Mouse (Mus musculus): ENCODE results near the gene Aldh1a1. TPM values are rescaled to one million over a fixed set of nuclear protein-coding genes. Genes with fewer than 3 reads are reported as not detected.

Gene Aldh1a1
- polyA plus RNA-seq, 1 experiment from 2014 or later: 0.32 TPM

DNA sequence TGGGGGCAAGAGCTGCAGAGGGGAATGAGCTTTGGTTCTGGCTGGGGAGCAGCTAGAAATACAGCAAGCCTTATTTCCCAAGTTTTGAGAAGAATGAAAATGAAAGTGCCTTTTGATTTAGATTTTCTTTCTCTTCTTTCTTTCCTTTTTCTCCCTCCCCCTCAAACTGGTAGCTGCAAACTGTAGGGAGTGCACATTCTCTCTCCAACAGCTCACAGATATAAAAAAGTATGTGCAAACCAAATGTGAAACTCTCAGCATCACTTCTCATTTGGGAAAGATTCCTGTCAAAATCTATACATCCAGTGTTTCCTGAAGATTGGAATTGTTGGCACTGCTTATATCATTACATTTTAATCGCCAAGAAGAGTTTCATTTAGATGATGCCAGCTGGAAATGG, 110.7 kb downstream of the Aldh1a1 start:
- WGBS: 74% methylated on average over 1 of the region's 1 CpGs
- no peak overlapping the region for H3K9ac ChIP-seq (ENCODE audit: low read length)
- no peaks in the 10 kb centered on the region for H3K4me1 ChIP-seq (replicated peaks; ENCODE audit: control insufficient read depth, insufficient read depth, low read length)
- no peaks in the 10 kb centered on the region for H3K36me3 ChIP-seq (ENCODE audit: control insufficient read depth, insufficient read depth, low read length)
- no peak overlapping the region for H3K4me3 ChIP-seq (ENCODE audit: low read depth, low read length)
- H3K4me2 ChIP-seq (ENCODE audit: low read depth, low read length, severe bottlenecking): no peak overlapping the region
- no peak overlapping the region for H3K27ac ChIP-seq (ENCODE audit: low read depth, low read length)
- H3K9me3 ChIP-seq (ENCODE audit: control insufficient read depth, low read length): no peaks in the 10 kb centered on the region
- DNase-seq (ENCODE audit: low spot score): no peak
- no peaks in the 10 kb centered on the region for H3K27me3 ChIP-seq (ENCODE audit: control insufficient read depth, insufficient read depth, low read length)
- no peak for ATAC-seq (replicated peaks; ENCODE audit: low FRiP score)

DNA sequence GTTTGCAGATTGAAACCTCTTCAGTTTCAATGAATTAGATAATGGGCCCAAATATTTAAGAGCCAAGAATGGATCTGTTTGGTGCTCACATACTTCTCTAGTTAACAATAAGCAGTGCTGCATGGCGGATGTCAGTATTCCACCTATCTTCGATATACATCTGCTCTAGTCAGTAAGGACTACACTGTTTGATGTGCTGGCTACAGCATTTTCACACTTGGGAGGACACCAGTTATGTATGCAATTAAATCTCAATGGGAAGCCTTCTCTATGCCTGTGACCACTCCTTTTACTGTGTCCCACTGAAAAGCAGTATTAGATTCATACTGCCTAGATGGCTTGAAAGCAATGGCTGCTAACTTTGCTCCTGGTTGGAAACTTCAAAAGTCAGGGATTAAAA, 111.4 kb downstream of the Aldh1a1 start:
- ATAC-seq (replicated peaks; ENCODE audit: low FRiP score): no peak
- no peak for DNase-seq (ENCODE audit: low spot score)
- no peak overlapping the region for H3K27ac ChIP-seq (ENCODE audit: low read depth, low read length)
- no peaks in the 10 kb centered on the region for H3K9me3 ChIP-seq (ENCODE audit: control insufficient read depth, low read length)
- no peak overlapping the region for H3K4me3 ChIP-seq (ENCODE audit: low read depth, low read length)
- WGBS: 81% methylated on average over 2 of the region's 2 CpGs
- no peak overlapping the region for H3K4me2 ChIP-seq (ENCODE audit: low read depth, low read length, severe bottlenecking)
- H3K27me3 ChIP-seq (ENCODE audit: control insufficient read depth, insufficient read depth, low read length): no peaks in the 10 kb centered on the region
- no peak overlapping the region for H3K9ac ChIP-seq (ENCODE audit: low read length)
- H3K36me3 ChIP-seq (ENCODE audit: control insufficient read depth, insufficient read depth, low read length): no peaks in the 10 kb centered on the region
- H3K4me1 ChIP-seq (replicated peaks; ENCODE audit: control insufficient read depth, insufficient read depth, low read length): no peaks in the 10 kb centered on the region

- no peak for ATAC-seq (replicated peaks; ENCODE audit: low FRiP score)
Measured at GRCm38 (mm10) chr19:20614252-20614930, 121.9 kb downstream of the Aldh1a1 start.

GRCm38 (mm10) chr19:20622434-20622833, 129.9 kb downstream of the Aldh1a1 start:
- WGBS: 45% methylated on average over 2 of the region's 2 CpGs
- ATAC-seq (replicated peaks; ENCODE audit: low FRiP score): 0 out of 2 replicates have a peak, but pooled peaks have one; percentile 49

More at GRCm38 (mm10) chr19:20614252-20614930, 121.9 kb downstream of the Aldh1a1 start:
- no peak overlapping the region for H3K9ac ChIP-seq (ENCODE audit: low read length)
- no peak overlapping the region for H3K4me2 ChIP-seq (ENCODE audit: low read depth, low read length, severe bottlenecking)
- H3K4me3 ChIP-seq (ENCODE audit: low read depth, low read length): no peak overlapping the region
- 81% methylated on average over 3 of the region's 3 CpGs for WGBS
- H3K36me3 ChIP-seq (ENCODE audit: control insufficient read depth, insufficient read depth, low read length): no peaks in the 10 kb centered on the region
- no peaks in the 10 kb centered on the region for H3K27me3 ChIP-seq (ENCODE audit: control insufficient read depth, insufficient read depth, low read length)
- no peaks in the 10 kb centered on the region for H3K4me1 ChIP-seq (replicated peaks; ENCODE audit: control insufficient read depth, insufficient read depth, low read length)
- H3K9me3 ChIP-seq (ENCODE audit: control insufficient read depth, low read length): no peaks in the 10 kb centered on the region
- no peak overlapping the region for H3K27ac ChIP-seq (ENCODE audit: low read depth, low read length)
- no peak for DNase-seq (ENCODE audit: low spot score)

DNA sequence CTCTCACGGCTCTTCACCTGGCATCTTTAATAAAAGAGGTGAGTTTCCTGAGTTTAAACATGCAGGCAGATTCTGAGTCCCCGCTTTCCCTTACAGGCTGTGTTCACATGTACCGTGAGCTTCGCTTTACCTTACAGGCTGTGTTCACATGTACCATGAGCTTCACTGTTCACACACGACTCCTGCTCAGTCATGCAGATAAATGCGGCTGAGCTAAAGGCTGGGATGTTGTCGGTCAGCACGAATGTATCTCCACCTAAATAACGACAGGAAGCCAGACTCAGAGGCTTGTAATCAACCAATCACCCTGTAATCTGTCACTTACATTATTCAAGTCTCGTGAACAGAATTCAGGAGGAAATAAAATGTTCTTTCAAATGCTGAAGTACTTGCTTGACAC, 130.9 kb downstream of the Aldh1a1 start:
- no peaks in the 10 kb centered on the region for H3K27me3 ChIP-seq (ENCODE audit: control insufficient read depth, insufficient read depth, low read length)
- DNase-seq (ENCODE audit: low spot score) (no peak), ATAC-seq (replicated peaks; ENCODE audit: low FRiP score) (no peak)
- H3K4me1 ChIP-seq (replicated peaks; ENCODE audit: control insufficient read depth, insufficient read depth, low read length): no peaks in the 10 kb centered on the region
- no peak overlapping the region for H3K9ac ChIP-seq (ENCODE audit: low read length)
- no peak overlapping the region for H3K4me2 ChIP-seq (ENCODE audit: low read depth, low read length, severe bottlenecking)
- WGBS: 66% methylated on average over 10 of the region's 10 CpGs
- no peaks in the 10 kb centered on the region for H3K36me3 ChIP-seq (ENCODE audit: control insufficient read depth, insufficient read depth, low read length)
- H3K27ac ChIP-seq (ENCODE audit: low read depth, low read length): no peak overlapping the region
- H3K9me3 ChIP-seq (ENCODE audit: control insufficient read depth, low read length): no peaks in the 10 kb centered on the region
- H3K4me3 ChIP-seq (ENCODE audit: low read depth, low read length): no peak overlapping the region

More at GRCm38 (mm10) chr19:20622434-20622833, 129.9 kb downstream of the Aldh1a1 start:
- H3K4me3 ChIP-seq (ENCODE audit: low read depth, low read length): no peak overlapping the region
- no peaks in the 10 kb centered on the region for H3K36me3 ChIP-seq (ENCODE audit: control insufficient read depth, insufficient read depth, low read length)
- DNase-seq (ENCODE audit: low spot score): no peak
- no peaks in the 10 kb centered on the region for H3K9me3 ChIP-seq (ENCODE audit: control insufficient read depth, low read length)
- H3K4me2 ChIP-seq (ENCODE audit: low read depth, low read length, severe bottlenecking): no peak overlapping the region
- no peak overlapping the region for H3K9ac ChIP-seq (ENCODE audit: low read length)
- H3K27me3 ChIP-seq (ENCODE audit: control insufficient read depth, insufficient read depth, low read length): no peaks in the 10 kb centered on the region
- H3K4me1 ChIP-seq (replicated peaks; ENCODE audit: control insufficient read depth, insufficient read depth, low read length): no peaks in the 10 kb centered on the region
- H3K27ac ChIP-seq (ENCODE audit: low read depth, low read length): no peak overlapping the region

DNA sequence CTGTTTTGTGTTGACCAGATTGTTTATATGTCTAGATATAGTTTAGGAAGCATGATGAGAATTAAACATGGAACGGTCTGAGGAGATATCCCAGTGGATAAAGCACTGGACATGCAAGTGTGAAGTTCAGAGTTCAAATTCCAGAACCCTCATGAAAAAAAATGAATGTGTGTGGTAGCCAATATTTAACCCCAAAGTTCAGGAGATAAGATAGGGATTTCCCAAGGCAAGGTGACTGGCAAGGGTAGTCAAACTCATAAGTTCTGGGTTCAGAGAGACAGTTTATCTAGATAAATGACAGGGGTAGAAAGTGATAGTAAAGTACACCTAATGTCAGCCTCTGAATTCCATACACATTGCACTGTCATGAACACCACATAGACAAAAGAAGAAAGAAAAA, 138.5 kb downstream of the Aldh1a1 start:
- Histone ChIP-seq H3K4me3 (ENCODE audit: low read depth, low read length) (no peak overlapping the region), H3K9me3 (ENCODE audit: control insufficient read depth, low read length) (no peaks in the 10 kb centered on the region), H3K4me1 (replicated peaks; ENCODE audit: control insufficient read depth, insufficient read depth, low read length) (no peaks in the 10 kb centered on the region), H3K4me2 (ENCODE audit: low read depth, low read length, severe bottlenecking) (no peak overlapping the region), H3K27me3 (ENCODE audit: control insufficient read depth, insufficient read depth, low read length) (no peaks in the 10 kb centered on the region), H3K27ac (ENCODE audit: low read depth, low read length) (no peak overlapping the region), H3K9ac (ENCODE audit: low read length) (no peak overlapping the region), H3K36me3 (ENCODE audit: control insufficient read depth, insufficient read depth, low read length) (no peaks in the 10 kb centered on the region)
- DNase-seq (ENCODE audit: low spot score): no peak
- WGBS: 81% methylated on average over 1 of the region's 1 CpGs
- no peak for ATAC-seq (replicated peaks; ENCODE audit: low FRiP score)

DNA sequence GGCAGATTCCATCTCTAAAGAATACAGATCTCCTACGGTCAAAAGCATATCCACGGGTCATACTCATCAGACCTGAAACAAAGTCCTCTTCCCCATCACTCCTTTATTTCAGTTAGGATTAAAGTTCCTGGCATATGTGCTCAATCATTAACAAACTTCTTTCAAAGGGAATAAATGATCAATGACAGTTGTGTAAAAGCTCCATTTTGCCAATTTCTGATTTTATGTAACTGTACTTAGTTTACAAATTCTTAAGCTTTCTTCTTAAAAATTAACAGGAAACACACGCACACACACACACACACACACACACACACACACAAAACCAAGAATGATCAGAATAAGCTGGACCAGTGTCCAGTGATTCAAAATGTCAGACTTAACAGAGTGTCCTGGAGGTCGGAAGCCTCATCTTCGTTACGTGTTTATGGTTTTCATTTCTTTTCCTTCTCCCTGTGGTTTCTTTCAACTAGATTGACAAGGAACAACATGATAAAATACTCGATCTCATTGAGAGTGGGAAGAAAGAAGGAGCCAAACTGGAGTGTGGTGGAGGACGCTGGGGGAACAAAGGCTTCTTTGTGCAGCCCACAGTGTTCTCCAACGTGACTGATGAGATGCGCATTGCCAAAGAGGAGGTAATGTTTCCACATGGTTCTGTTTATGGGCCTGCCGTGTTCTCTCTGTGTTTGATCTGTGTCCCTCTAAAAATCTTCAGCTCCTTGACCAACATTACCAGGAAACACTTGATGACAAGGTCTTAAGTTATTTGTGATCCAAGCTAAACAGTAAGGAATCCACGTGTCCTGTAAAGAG, 141.6 kb downstream of the Aldh1a1 start:
- H3K9ac ChIP-seq (ENCODE audit: low read length): no peak overlapping the region
- no peaks in the 10 kb centered on the region for H3K27me3 ChIP-seq (ENCODE audit: control insufficient read depth, insufficient read depth, low read length)
- H3K4me3 ChIP-seq (ENCODE audit: low read depth, low read length): no peak overlapping the region
- H3K36me3 ChIP-seq (ENCODE audit: control insufficient read depth, insufficient read depth, low read length): no peaks in the 10 kb centered on the region
- H3K27ac ChIP-seq (ENCODE audit: low read depth, low read length): no peak overlapping the region
- H3K9me3 ChIP-seq (ENCODE audit: control insufficient read depth, low read length): no peaks in the 10 kb centered on the region
- 48% methylated on average over 12 of the region's 12 CpGs for WGBS
- no peak overlapping the region for H3K4me2 ChIP-seq (ENCODE audit: low read depth, low read length, severe bottlenecking)
- ATAC-seq (replicated peaks; ENCODE audit: low FRiP score) (peak; percentile 79), DNase-seq (ENCODE audit: low spot score) (no peak)
- H3K4me1 ChIP-seq (replicated peaks; ENCODE audit: control insufficient read depth, insufficient read depth, low read length): no peaks in the 10 kb centered on the region

GRCm38 (mm10) chr19:20644346-20644745, 151.8 kb downstream of the Aldh1a1 start:
- H3K4me3 ChIP-seq (ENCODE audit: low read depth, low read length): no peak overlapping the region
- 78% methylated on average over 3 of the region's 3 CpGs for WGBS
- no peaks in the 10 kb centered on the region for H3K4me1 ChIP-seq (replicated peaks; ENCODE audit: control insufficient read depth, insufficient read depth, low read length)
- DNase-seq (ENCODE audit: low spot score) (no peak), ATAC-seq (replicated peaks; ENCODE audit: low FRiP score) (no peak)
- H3K27me3 ChIP-seq (ENCODE audit: control insufficient read depth, insufficient read depth, low read length): no peaks in the 10 kb centered on the region
- H3K4me2 ChIP-seq (ENCODE audit: low read depth, low read length, severe bottlenecking): no peak overlapping the region
- no peaks in the 10 kb centered on the region for H3K9me3 ChIP-seq (ENCODE audit: control insufficient read depth, low read length)
- no peak overlapping the region for H3K27ac ChIP-seq (ENCODE audit: low read depth, low read length)
- no peaks in the 10 kb centered on the region for H3K36me3 ChIP-seq (ENCODE audit: control insufficient read depth, insufficient read depth, low read length)
- H3K9ac ChIP-seq (ENCODE audit: low read length): no peak overlapping the region

Data from forebrain, embryonic 11.5 days (tissue).